In genomic region chr3:94953764-94954616, GRCm38 (mm10) we compare ENCODE assay signal across 8 mouse cellular contexts. TPM values are rescaled to one million over a fixed set of nuclear protein-coding genes. Genes with fewer than 3 reads are reported as not detected.
DNase-seq lines count a peak whose midpoint lies in the region; ATAC-seq lines count a peak whose summit lies in the region.

Rfx5 (plus strand) TSS chr3:94954075.

- peaks cover 33% of the 10 kb centered on the region for H3K36me3 ChIP-seq in hindbrain, embryonic 12.5 days

- no peaks in the 10 kb centered on the region for H3K9me3 ChIP-seq in hindbrain, embryonic 12.5 days (replicated peaks)

- H3K4me1 ChIP-seq in hindbrain, embryonic 12.5 days = peaks cover 18% of the 10 kb centered on the region

- H3K27ac ChIP-seq in hindbrain, embryonic 12.5 days = peak within 1 kb of the TSS; percentile 92

- ATAC-seq in hindbrain, embryonic 12.5 days (ENCODE audit: low FRiP score) = peak; percentile 96

- peak within 1 kb of the TSS; percentile 55 for H3K4me2 ChIP-seq in hindbrain, embryonic 12.5 days (replicated peaks)

- peak; percentile 96 for DNase-seq in NIH3T3 (ENCODE audit: low read depth)
- DNase-seq in cerebellum, postnatal 10 days = peak; percentile 94 to 95
- peak; percentile 91 to 92 for DNase-seq in frontal cortex, postnatal 10 days (ENCODE audit: low spot score in 2 of 2)
- DNase-seq in layer of hippocampus, postnatal 14 days (ENCODE audit: low spot score in 2 of 2) = peak; percentile 91 to 97
- peak; percentile 91 for DNase-seq in lung, postnatal 14 days
- DNase-seq in retina, adult 2 months (ENCODE audit: low read depth, low spot score) = peak; percentile 79
- DNase-seq in thymus, postnatal 36 days = peak; percentile 86 to 89

- H3K9ac ChIP-seq in hindbrain, embryonic 12.5 days = peak within 1 kb of the TSS; percentile 75

- WGBS in hindbrain, embryonic 12.5 days = under 1% methylated on average over 50 of the region's 50 CpGs

- no peaks in the 10 kb centered on the region for H3K27me3 ChIP-seq in hindbrain, embryonic 12.5 days

- H3K4me3 ChIP-seq in hindbrain, embryonic 12.5 days = peak within 1 kb of the TSS; percentile 66

RNA-seq across cellular contexts. Expression of gene Rfx5, which starts in this region (rescaled TPM):
- polyA plus RNA-seq in hindbrain, embryonic 12.5 days (2016; fragmentation: Nextera tagmentation; extraction: Ambion mirVana) = 9.1 and 9.2 TPM in 2 replicates
- total RNA-seq in layer of hippocampus, postnatal 14 days (2021) = 10 to 100 TPM; 19.8 to 23.4 TPM

Comparison
In these comparisons a context has a peak if more than half of its experiments do, and no peak if none do; other contexts are left out.
1. Peak in every context shown above with its lines: DNase-seq, ATAC-seq, H3K4me3 ChIP-seq and H3K27ac ChIP-seq.